Mouse (Mus musculus) cerebellum, postnatal 14 days (tissue): Measurements from ENCODE around the gene Gas1.
A peak's percentile ranks its signal among the peaks of the same experiment; 100 is the strongest.

Source experiments
- DNase-seq, 2 experiments: peaks; one replicate each; pipeline ENCODE4 v3.0.0; 2021; ENCODE audit warnings: mixed read lengths in 2 of 2

Gas1 gene

DNA sequence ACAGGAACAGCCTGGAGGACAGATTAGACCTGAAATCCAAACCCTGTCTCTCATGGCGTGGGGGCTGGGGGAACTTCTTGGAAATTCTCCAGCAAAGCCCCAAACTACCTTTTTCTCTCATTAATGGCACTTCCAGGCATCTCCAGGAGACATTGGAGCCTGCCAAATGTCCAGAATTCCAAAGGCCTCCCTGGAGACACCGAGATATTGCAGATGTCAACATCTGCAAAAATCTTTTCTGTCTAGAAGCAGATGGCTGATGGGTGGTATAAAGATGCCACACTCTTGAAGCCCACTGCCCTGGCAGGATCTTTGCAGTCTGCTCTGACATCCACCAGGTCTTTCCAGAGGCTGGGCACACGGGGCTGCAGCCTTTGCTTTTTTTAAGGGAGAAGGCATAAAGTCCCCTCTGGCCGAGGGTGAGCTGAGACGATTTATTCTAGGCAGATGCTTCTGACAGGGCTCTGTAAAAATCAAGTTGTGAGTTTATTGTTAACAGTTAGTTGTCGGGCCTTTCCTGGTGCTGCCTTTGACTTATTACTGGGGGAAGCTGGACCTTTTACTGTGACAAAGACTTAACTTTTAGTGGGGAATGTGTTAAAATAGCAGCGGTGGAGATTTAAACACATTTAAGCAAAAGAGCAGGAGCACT lies 4.7 kb downstream of the Gas1 start:
- no peak for DNase-seq

DNA sequence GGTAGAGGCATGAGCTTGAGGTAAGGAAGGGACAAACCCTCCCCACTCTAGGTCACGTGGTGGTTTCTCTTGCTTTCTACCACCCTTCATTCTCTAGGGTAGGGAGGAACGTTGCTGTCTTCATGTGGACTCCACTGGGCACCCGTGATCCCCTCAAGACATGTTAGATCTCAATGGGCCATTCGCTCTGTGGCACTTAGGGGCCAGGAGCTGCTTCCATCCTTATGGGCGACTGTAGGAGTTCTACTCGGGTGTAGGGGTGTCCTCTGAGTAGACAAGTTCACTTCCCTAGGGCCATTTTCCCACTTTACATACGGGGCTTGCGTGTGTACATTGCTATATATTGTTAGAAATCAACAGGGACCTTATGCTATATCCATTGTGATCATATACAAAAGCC lies 5.4 kb downstream of the Gas1 start:
- DNase-seq: no peak

GRCm38 (mm10) chr13:60170898-60171715 lies 6.1 kb downstream of the Gas1 start:
- no peak for DNase-seq

GRCm38 (mm10) chr13:60169026-60169425 lies 8.1 kb downstream of the Gas1 start:
- no peak for DNase-seq

DNA sequence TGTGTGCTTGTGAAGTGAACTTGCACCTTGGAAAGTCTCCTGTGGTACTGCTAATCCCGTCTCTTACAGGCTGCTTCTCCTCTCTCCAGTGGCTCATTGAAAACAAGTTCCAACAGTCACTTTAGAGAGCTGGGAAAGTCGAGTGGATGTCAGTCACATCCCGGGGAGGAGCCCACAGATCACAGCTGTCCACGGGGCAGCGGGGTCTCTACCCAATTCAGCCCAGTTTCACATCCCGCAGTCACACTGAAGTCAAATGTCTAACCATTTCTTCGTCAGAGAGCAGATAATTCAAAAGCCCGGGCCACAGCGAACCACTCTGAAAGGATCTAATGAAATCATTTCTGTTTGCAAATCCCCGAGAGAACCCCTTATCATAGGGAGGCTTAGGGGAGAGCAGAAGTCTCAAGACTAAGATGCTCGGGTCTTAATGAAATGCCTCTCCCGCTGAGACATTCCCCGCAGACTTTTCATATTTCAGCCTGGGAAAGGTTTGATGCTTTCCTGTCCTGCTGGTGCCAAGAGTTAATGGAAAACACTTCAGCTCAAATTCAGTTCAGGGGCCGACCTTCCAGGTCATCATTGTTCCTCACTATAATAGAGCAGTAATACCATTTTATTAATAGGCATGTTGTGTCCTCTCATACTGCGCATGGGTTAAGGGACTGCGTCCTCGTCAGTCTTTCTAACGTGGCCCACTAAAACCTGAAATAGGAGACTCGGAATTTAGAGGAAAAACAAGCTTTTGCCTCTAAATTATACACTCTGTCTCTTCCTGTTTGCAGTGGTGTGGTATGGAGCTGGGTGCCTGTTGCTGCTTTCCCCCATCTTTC lies 20.7 kb downstream of the Gas1 start:
- DNase-seq: no peak

DNA sequence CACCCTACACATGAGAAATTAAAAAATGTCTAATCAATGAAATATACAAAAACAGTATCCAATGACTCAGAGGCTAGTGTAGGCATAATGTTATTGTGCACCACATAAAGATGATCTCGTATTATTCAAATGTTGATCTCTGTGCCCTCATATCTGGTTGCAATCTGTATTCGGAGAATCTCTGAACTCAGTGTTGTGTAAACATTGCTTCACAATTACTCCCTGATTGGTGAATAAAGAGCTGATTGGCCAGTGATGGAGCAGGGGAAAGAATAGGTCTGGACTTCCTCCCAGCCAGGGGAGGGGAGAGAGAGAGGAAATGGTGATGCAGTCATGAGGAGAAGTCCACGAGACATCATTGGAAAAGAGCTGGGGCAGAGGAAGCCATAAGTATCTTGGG lies 23.0 kb downstream of the Gas1 start:
- no peak for DNase-seq

GRCm38 (mm10) chr13:60148235-60148634 lies 28.9 kb downstream of the Gas1 start:
- no peak for DNase-seq

GRCm38 (mm10) chr13:60147857-60148181 lies 29.3 kb downstream of the Gas1 start:
- DNase-seq: no peak

- DNase-seq: peak in 1 of 2 experiments; percentile 6
These were observed 29.9 kb downstream of the Gas1 start for GRCm38 (mm10) chr13:60146994-60147856.

DNA sequence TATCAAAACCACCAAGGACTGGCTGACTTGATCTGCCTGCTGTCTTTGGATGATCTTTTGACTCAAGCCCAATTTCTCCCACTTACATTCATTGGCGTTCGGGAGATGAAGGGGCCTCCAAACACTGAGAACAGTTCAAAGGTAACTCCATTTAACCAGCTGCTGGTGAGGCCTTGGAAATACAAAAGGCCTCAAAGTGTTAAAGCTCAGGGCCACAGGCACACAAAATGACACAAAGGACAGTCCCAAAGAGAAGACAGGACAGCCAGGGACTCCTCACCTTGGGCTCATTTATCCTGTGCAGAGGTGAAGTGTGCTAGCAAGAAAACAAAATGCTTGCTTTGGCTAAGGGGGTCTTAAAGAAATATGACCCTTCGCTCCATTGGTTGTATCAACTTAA lies 30.9 kb downstream of the Gas1 start:
- DNase-seq: no peak

DNA sequence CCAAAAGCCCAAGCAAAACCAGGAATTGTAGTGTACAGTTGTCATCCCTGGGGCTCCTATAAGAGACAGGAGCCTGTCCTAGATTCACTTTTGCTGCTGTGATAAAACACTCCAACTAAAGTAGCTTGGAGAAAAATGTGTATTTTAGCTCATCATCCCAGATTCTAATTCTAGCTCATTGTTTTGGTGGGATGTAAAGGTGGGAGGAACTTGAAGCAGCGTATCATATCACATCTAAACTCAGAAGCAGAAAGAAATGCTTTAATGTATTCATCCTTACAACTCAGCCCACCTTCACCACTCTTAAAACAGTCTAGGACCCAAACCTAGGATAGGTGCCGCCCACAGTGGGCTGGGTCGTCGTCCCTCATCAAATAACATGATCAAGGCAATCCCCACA lies 40.2 kb downstream of the Gas1 start:
- no peak for DNase-seq

GRCm38 (mm10) chr13:60134439-60134799 lies 42.7 kb downstream of the Gas1 start:
- DNase-seq: no peak

DNA sequence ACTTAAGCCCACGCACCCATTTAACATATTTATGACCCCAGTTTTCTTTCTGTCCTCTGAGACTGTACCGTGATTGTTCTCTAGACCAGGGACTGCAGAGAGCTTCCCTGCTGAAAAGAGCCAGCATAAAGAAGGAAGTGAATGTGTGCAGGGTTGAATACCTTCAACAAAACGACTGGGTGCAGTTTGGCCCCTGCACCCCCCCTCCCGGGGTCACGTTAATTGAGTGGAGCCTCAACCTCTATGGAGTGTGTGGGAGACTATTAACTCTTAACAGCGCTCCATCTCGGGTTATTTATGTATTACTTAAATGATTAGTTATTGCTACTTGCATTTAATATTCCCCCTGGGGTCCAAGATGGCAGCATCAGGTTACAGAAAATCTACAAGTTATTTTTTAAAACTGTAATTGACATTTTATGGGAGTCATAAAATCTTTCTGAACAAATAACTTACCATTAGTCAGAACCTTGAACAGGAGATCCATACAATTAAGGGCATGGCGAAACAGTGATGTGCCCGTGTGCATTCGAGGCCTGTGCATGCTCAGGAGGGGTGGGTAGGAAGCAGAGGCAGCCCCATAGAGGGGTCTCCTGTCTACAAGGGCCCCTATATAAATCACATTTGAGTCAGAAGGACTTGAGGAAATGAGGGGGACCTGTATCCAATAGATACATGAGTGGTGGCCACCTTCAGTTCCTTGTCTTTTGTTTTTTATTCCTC lies 43.3 kb downstream of the Gas1 start:
- no peak for DNase-seq

GRCm38 (mm10) chr13:60131771-60132170 lies 45.4 kb downstream of the Gas1 start:
- DNase-seq: no peak

DNA sequence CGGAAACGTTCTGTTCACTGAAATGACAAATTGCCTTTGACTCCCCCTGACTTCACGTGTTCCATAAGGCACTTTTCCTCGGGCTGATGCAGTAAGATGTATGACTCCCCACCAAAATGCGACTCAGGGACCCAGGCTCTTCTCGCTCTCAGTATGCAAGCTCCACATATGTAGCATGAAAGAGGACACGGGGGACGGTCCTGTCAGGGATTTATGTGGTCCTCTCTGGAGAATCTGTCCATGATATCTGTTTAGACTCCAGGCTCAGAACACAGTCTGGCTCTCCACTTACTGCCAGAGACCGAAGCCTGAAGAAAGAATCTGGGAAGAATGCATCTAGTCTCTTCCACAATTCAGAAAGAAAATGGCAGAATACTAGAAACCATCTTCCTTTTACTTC lies 47.6 kb downstream of the Gas1 start:
- DNase-seq: no peak

DNA sequence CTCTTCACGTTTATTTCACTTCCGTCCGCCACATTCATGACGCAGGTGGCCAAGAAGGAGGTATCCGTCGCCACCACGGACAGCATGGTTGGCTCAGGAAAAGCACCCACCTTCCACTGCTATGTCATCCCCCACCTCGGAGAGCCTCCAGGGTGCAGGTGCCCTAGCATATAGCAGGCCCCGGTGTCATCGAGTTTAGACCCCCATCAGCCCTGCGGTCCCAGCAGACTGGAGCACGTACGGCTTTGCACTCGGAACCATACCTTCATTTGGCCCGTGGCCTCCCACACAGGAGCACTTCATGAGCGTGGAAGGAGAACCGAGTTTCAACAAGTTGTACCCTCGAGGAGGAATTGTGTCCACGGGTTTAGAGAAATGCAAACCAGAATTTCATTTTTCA lies 50.8 kb downstream of the Gas1 start:
- no peak for DNase-seq

- no peak for DNase-seq
These were observed 51.5 kb downstream of the Gas1 start for GRCm38 (mm10) chr13:60125501-60126305.

GRCm38 (mm10) chr13:60125020-60125419 lies 52.1 kb downstream of the Gas1 start:
- DNase-seq: no peak

- DNase-seq: no peak
These were observed 52.7 kb downstream of the Gas1 start for GRCm38 (mm10) chr13:60124456-60124855.
